Mouse (Mus musculus): ENCODE measurements around the gene Myb. TPM values are rescaled to one million over a fixed set of nuclear protein-coding genes. Genes with fewer than 3 reads are reported as not detected.

Myb gene
- polyA plus RNA-seq, 1 experiment from 2014 or later: 8.9 TPM

DNA sequence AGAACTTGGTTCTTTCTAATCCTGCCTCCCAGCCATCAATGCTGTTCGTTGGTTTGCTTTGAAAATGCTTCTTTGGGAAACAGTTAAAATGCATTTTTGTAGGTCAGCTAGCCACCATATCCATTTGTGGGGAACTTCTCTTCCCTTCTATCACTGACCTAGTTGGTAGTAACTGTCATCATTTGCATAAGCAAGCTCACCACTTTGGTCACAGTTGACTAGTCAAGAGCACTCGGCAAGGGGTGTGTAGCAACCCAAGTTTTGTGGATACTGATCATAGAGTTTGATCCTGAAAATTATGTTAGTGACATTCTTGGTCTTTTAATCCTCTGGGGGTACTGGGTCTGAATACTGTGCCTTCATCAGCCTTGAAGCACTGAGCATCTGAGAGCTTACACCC is 48.1 kb downstream of the Myb start:
- Histone ChIP-seq H3K4me3 (no peak overlapping the region), H3K36me3 (no peaks in the 10 kb centered on the region), H3K4me2 (no peak overlapping the region), H3K27ac (no peak overlapping the region), H3K4me1 (no peaks in the 10 kb centered on the region), H3K27me3 (no peaks in the 10 kb centered on the region), H3K9ac (no peak overlapping the region), H3K9me3 (no peaks in the 10 kb centered on the region)
- no peak for ATAC-seq (ENCODE audit: borderline replicate concordance, extremely low read depth, low FRiP score, low TSS enrichment)
- WGBS: 79% methylated on average over 2 of the region's 2 CpGs

DNA sequence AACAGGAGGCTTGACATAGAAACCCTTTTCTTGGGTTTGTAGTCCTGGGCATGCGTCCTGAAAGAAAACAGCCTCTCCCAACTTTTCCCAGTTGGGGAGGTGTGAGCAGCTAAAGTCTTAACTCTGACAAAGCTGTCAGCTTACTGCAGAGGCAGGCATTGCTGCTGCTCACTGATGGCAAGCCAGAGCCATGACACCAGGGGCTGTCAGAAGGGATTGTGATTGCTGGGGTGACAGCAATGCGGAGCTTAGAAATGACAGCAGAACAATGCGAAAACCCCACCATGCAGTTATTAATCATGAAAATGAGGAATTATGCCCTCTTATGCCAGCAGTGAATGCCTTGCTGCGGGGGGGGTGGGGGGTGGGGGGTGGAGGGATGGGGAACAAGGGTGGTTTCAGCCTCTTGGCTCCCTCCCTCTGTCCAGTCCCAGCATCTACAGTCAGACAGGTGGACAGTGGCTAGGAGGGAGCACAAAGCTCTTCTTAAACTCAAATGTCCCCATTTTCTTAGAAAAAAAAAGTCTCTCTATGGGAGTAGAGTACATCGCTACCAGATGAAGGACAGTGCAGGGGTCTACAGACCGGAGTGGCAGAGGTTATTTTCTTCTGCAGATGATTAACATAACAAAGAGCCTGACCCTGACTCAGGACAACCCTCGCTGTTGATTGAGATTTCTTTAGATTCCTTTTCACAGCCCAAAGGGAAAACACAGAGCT is 51.3 kb downstream of the Myb start:
- 41% methylated on average over 7 of the region's 7 CpGs for WGBS

DNA sequence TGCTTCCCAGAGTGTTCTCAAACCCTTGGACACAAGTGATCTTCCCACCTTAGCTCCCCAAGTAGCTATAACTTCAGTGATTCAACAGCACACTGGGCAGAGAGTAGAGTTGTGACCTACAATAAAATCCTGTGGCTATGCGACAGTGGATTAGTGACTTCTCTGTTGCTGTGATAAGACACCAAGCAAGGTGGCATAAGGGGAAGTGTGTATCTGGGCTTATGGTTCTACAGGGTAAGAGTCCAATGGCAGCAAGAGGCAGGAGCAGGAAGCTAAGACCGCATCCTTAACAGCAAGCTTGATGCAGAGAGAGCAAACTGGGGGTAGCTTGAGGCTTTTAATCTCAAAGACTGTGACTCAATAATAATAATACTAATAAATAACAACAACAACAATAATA is 52.0 kb downstream of the Myb start:
- H3K27ac ChIP-seq: no peak overlapping the region
- no peaks in the 10 kb centered on the region for H3K4me1 ChIP-seq
- H3K4me3 ChIP-seq: no peak overlapping the region
- no peak for ATAC-seq (ENCODE audit: borderline replicate concordance, extremely low read depth, low FRiP score, low TSS enrichment)
- H3K9me3 ChIP-seq: no peaks in the 10 kb centered on the region
- H3K36me3 ChIP-seq: no peaks in the 10 kb centered on the region
- H3K27me3 ChIP-seq: no peaks in the 10 kb centered on the region
- no peak overlapping the region for H3K4me2 ChIP-seq
- H3K9ac ChIP-seq: no peak overlapping the region
- WGBS: 84% methylated on average over 2 of the region's 2 CpGs

More for the DNA sequence above, 51.3 kb downstream of the Myb start:
- Histone ChIP-seq H3K4me2 (no peak overlapping the region), H3K27me3 (no peaks in the 10 kb centered on the region), H3K4me1 (no peaks in the 10 kb centered on the region), H3K36me3 (no peaks in the 10 kb centered on the region), H3K9me3 (no peaks in the 10 kb centered on the region), H3K9ac (no peak overlapping the region), H3K27ac (no peak overlapping the region), H3K4me3 (no peak overlapping the region)
- no peak for ATAC-seq (ENCODE audit: borderline replicate concordance, extremely low read depth, low FRiP score, low TSS enrichment)

DNA sequence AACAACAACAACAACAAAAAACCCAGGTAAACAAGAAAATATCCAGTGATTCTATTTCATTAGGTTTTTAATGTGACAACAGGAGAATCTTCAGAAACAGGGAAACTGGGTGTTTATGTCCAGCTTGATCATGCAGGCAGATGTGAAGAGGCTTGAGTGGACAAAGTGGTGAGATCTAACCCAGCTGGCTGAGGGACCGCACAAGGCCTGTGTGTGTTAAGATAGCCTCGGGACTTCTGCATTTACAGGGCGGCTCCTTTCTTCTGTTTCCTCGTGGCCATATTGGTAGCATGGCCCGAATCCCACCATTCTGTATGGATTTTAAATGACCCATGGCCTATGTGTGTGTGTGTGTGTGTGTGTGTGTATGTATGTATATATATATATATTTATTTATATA is 52.6 kb downstream of the Myb start:
- H3K9ac ChIP-seq: no peak overlapping the region
- no peaks in the 10 kb centered on the region for H3K36me3 ChIP-seq
- ATAC-seq (ENCODE audit: borderline replicate concordance, extremely low read depth, low FRiP score, low TSS enrichment): no peak
- no peaks in the 10 kb centered on the region for H3K27me3 ChIP-seq
- H3K9me3 ChIP-seq: no peaks in the 10 kb centered on the region
- H3K4me1 ChIP-seq: no peaks in the 10 kb centered on the region
- 87% methylated on average over 5 of the region's 5 CpGs for WGBS
- no peak overlapping the region for H3K4me2 ChIP-seq
- H3K27ac ChIP-seq: no peak overlapping the region
- no peak overlapping the region for H3K4me3 ChIP-seq

DNA sequence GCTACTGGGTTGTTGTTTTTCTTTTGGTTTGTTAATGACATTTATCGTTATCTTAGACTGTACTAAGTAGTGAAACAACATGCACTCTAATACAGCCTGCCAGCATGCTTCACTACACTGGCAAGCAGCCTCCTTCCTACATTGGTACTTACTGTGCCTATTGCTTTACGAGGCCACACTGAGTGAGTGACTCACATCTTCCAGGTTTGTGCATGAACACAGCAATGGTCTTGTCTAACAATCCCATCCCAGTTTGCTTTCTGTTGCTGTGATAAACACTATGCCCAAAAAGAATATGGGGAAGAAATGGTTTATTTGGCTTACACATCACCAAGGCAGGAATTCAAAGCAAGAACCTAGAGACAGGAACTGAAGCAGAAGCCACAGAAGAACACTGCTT is 55.6 kb downstream of the Myb start:
- no peak overlapping the region for H3K9ac ChIP-seq
- no peak overlapping the region for H3K27ac ChIP-seq
- H3K27me3 ChIP-seq: no peaks in the 10 kb centered on the region
- no peaks in the 10 kb centered on the region for H3K4me1 ChIP-seq
- H3K4me3 ChIP-seq: no peak overlapping the region
- 79% methylated on average over 2 of the region's 2 CpGs for WGBS
- no peak overlapping the region for H3K4me2 ChIP-seq
- no peaks in the 10 kb centered on the region for H3K36me3 ChIP-seq
- H3K9me3 ChIP-seq: no peaks in the 10 kb centered on the region
- ATAC-seq (ENCODE audit: borderline replicate concordance, extremely low read depth, low FRiP score, low TSS enrichment): no peak

DNA sequence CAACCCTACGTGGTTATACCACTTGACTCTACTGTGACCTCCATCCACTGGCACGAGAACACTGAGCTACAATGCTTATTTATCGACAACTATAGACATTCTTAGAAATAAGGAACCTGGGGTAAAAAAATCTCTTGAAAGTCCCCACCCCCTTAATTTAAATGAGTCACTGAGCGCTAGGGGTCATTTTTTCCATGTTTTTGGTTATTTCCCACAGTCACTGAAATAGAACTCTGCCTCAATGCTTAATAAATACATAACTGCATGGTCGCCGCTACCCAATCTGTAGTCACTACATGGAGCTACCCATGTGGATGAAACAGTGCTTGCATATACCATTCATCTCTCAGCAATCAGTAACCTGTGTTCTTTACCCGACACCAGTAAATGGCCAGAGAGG is 58.1 kb downstream of the Myb start:
- no peak for ATAC-seq (ENCODE audit: borderline replicate concordance, extremely low read depth, low FRiP score, low TSS enrichment)
- H3K36me3 ChIP-seq: no peaks in the 10 kb centered on the region
- no peak overlapping the region for H3K27ac ChIP-seq
- H3K4me3 ChIP-seq: no peak overlapping the region
- H3K9me3 ChIP-seq: no peaks in the 10 kb centered on the region
- no peaks in the 10 kb centered on the region for H3K27me3 ChIP-seq
- H3K4me1 ChIP-seq: 0 out of 2 replicates have a peak, but pooled peaks cover 4% of the 10 kb centered on the region
- no peak overlapping the region for H3K4me2 ChIP-seq
- 77% methylated on average over 7 of the region's 7 CpGs for WGBS
- H3K9ac ChIP-seq: no peak overlapping the region

DNA sequence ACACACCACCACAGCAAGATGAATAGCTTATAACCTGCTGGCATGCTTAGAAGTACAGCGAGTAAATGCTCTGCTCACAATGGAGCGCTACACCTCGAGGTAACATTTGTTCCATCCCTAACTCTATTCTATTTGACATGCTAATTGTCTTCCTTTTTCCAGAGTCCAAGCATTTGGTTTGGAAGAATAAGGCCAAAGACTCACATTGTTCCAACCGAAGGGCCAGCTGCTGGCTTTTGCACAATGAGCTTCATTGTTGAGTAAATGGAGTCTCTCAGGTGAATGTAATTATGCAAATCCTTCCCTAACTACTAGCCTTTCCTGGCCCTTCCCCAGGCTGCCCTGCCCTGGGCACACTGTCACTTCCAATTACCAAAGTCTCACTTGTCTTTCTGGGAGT is 58.8 kb downstream of the Myb start:
- 0 out of 2 replicates have a peak, but pooled peaks cover 4% of the 10 kb centered on the region for H3K4me1 ChIP-seq
- no peak overlapping the region for H3K4me2 ChIP-seq
- no peak overlapping the region for H3K9ac ChIP-seq
- H3K9me3 ChIP-seq: no peaks in the 10 kb centered on the region
- no peak for ATAC-seq (ENCODE audit: borderline replicate concordance, extremely low read depth, low FRiP score, low TSS enrichment)
- no peak overlapping the region for H3K4me3 ChIP-seq
- no peak overlapping the region for H3K27ac ChIP-seq
- H3K36me3 ChIP-seq: no peaks in the 10 kb centered on the region
- H3K27me3 ChIP-seq: no peaks in the 10 kb centered on the region
- WGBS: 51% methylated on average over 4 of the region's 4 CpGs

DNA sequence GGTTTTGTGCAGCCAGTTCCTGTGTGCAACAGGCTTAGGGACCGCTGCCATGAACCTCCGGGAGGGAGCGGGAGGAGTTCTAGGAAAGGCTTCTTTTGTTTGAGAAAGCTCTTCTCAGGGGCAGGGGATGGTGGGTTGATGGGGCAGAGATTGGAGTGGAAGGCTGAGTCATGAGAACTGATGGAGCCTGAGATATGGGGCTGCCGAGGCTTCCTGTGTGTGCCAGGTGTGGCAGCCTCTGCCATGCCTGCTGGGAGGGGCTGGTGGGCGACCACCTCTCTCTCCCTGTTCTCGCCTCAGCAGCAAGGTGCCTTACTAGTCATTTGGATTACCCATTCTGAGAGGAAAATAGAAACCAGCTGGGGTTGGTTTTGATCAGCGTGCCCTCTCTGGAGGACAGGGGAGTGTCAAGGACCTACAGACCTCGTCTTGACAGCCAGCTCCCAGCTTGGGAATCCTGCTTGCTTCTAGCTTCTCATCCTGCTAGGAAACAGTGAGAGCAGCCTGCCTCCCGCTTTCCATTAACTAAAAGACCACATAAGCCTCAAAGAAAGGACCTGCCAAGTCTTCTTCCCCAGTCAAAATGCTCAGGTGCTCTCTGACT is 60.0 kb downstream of the Myb start:
- Histone ChIP-seq H3K27ac (no peak overlapping the region), H3K9ac (no peak overlapping the region), H3K4me2 (no peak overlapping the region), H3K4me1 (0 out of 2 replicates have a peak, but pooled peaks cover 4% of the 10 kb centered on the region), H3K36me3 (no peaks in the 10 kb centered on the region), H3K4me3 (no peak overlapping the region), H3K27me3 (no peaks in the 10 kb centered on the region), H3K9me3 (no peaks in the 10 kb centered on the region)
- no peak for ATAC-seq (ENCODE audit: borderline replicate concordance, extremely low read depth, low FRiP score, low TSS enrichment)
- WGBS: 37% methylated on average over 9 of the region's 9 CpGs

DNA sequence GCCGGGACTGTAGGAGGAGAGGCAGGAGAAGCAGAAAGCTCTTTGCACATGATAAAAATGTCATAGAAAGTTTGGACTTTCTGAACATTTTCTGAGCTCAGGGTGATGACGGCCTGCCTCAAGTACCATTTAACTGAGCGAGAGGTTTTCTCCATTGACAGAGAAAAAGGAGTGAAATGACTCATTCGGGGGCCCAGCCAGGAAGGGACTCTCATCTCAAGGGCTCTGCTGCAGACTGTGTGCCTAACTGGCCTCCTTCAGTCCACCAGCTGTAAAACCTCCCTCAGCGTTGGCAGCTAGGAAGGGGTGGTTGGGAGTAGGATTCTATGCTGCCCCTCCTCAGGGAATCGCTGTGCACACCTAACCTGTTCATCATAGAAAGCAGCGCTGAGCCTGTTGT is 61.3 kb downstream of the Myb start:
- 52% methylated on average over 7 of the region's 7 CpGs for WGBS

DNA sequence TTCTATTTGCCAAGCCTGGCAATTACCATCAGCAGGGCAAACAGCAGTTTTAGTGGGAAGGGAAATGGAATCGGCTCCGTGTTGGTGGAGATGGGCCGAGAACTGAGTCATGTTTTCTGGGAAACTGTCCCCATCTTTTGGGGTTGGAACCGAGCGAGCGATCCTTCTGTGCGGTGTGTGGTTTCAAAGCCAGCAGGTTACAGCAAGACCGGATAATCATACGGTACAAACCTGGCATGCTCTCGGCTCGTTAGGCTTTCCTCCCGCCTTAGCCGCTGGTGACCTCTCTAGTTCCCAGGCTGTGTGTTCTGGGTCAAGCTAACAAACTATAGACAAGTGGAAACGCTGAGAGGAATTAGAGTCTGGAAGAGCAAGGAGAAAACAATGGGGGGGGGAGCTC is 65.2 kb downstream of the Myb start:
- no peak overlapping the region for H3K9ac ChIP-seq
- ATAC-seq (ENCODE audit: borderline replicate concordance, extremely low read depth, low FRiP score, low TSS enrichment): no peak
- 0 out of 2 replicates have a peak, but pooled peaks cover 4% of the 10 kb centered on the region for H3K4me1 ChIP-seq
- H3K4me3 ChIP-seq: no peak overlapping the region
- H3K36me3 ChIP-seq: no peaks in the 10 kb centered on the region
- 81% methylated on average over 14 of the region's 14 CpGs for WGBS
- no peak overlapping the region for H3K27ac ChIP-seq
- H3K9me3 ChIP-seq: no peaks in the 10 kb centered on the region
- no peak overlapping the region for H3K4me2 ChIP-seq
- H3K27me3 ChIP-seq: no peaks in the 10 kb centered on the region

More for the DNA sequence above, 61.3 kb downstream of the Myb start:
- H3K27ac ChIP-seq: no peak overlapping the region
- no peak overlapping the region for H3K4me3 ChIP-seq
- no peak overlapping the region for H3K4me2 ChIP-seq
- no peaks in the 10 kb centered on the region for H3K9me3 ChIP-seq
- ATAC-seq (ENCODE audit: borderline replicate concordance, extremely low read depth, low FRiP score, low TSS enrichment): no peak
- no peak overlapping the region for H3K9ac ChIP-seq
- H3K36me3 ChIP-seq: no peaks in the 10 kb centered on the region
- no peaks in the 10 kb centered on the region for H3K27me3 ChIP-seq
- H3K4me1 ChIP-seq: 0 out of 2 replicates have a peak, but pooled peaks cover 4% of the 10 kb centered on the region

DNA sequence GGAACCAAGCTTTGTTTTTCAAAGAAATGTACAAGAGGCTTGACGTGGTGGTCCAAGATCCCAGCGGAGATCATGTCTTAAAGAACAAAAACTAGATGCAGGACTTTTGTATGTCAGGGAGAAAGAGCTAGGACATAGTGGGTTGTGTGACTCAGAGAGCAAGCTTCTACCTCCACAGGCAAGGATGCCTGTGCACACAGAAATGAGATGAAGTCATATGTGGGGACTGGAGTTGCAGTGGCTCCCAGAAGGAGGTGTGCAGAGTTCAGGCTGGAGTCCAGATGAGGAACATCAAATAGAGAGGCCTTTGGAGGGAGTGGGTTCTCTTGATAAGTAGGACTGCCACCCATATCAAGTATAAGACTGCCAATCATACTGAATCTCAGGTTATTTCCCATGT is 65.9 kb downstream of the Myb start:
- Histone ChIP-seq H3K9ac (no peak overlapping the region), H3K4me2 (no peak overlapping the region), H3K4me3 (no peak overlapping the region), H3K27ac (no peak overlapping the region), H3K36me3 (no peaks in the 10 kb centered on the region), H3K9me3 (no peaks in the 10 kb centered on the region), H3K4me1 (0 out of 2 replicates have a peak, but pooled peaks cover 4% of the 10 kb centered on the region), H3K27me3 (no peaks in the 10 kb centered on the region)
- no peak for ATAC-seq (ENCODE audit: borderline replicate concordance, extremely low read depth, low FRiP score, low TSS enrichment)
- WGBS: 93% methylated on average over 2 of the region's 2 CpGs

DNA sequence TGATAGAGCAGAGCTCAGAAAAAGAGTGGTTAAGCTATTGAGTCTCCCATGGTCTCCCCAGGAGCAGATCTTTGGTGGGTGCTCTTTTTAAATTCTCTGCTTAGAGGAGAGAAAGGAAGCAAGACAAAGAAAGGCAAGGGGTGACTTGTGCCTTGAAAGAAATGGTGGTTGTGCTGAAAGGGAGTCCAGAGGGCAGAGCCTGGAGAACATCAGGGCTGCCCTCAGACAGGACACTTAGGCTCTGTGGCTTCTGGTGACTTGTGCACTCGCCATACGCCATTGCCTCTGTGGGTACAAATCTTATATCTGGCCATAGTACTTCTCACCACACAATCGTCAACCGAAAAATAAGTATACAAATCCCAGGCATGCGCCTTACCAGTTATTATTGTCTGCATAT is 67.5 kb downstream of the Myb start:
- Histone ChIP-seq H3K27me3 (no peaks in the 10 kb centered on the region), H3K9me3 (no peaks in the 10 kb centered on the region), H3K36me3 (no peaks in the 10 kb centered on the region), H3K4me3 (no peak overlapping the region), H3K4me1 (no peaks in the 10 kb centered on the region), H3K4me2 (no peak overlapping the region), H3K27ac (no peak overlapping the region), H3K9ac (no peak overlapping the region)
- ATAC-seq (ENCODE audit: borderline replicate concordance, extremely low read depth, low FRiP score, low TSS enrichment): no peak
- WGBS: 87% methylated on average over 5 of the region's 5 CpGs
